Mouse (Mus musculus): ENCODE data around the gene Trim28. TPM values are rescaled to one million over a fixed set of nuclear protein-coding genes. Genes with fewer than 3 reads are reported as not detected.

Trim28 gene
- total and polyA plus RNA-seq, 3 experiments, result 104 to 1,160 (median 702) TPM

- H3K4me1 ChIP-seq (ENCODE audit: control insufficient read depth in 1 of 2, insufficient read depth in 2 of 2, low read length in 2 of 2), result no peaks in the 10 kb centered on the region
- H3K79me2 ChIP-seq (ENCODE audit: control insufficient read depth, insufficient read depth, low read length, poor library complexity), result no peaks in the 10 kb centered on the region
- H3K9ac ChIP-seq (ENCODE audit: control insufficient read depth, low read depth, low read length, poor library complexity, severe bottlenecking), result no peak overlapping the region
- H3K4me3 ChIP-seq (ENCODE audit: control insufficient read depth in 1 of 2, insufficient read depth in 1 of 2, low read depth in 2 of 2, low read length in 2 of 2), result no peak overlapping the region
- H3K27me3 ChIP-seq (ENCODE audit: control insufficient read depth in 1 of 2, insufficient read depth in 2 of 2, low read length in 2 of 2), result no peaks in the 10 kb centered on the region
- no peaks in the 10 kb centered on the region for H3K9me3 ChIP-seq (replicated peaks; ENCODE audit: insufficient read depth, low read length)
- no peak overlapping the region for H3K27ac ChIP-seq (ENCODE audit: control insufficient read depth, low read depth, low read length)
- DNase-seq (ENCODE audit: low read depth, low spot score), result no peak
- TF ChIP-seq ZC3H11A (IDR thresholded peaks at IDR 0.05; ENCODE audit: low read depth, low read length), result no peak
- no peak for TF ChIP-seq SMC3 (IDR thresholded peaks at IDR 0.05; ENCODE audit: low read depth, low read length)
- no peak for TF ChIP-seq HCFC1 (IDR thresholded peaks at IDR 0.05; ENCODE audit: low read depth, low read length)
- no peak for TF ChIP-seq EP300 (IDR thresholded peaks at IDR 0.05; ENCODE audit: low read depth in 1 of 2, low read length in 2 of 2)
- TF ChIP-seq BHLHE40 (IDR thresholded peaks at IDR 0.05; ENCODE audit: borderline replicate concordance, low read depth, low read length), result no peak
- no peaks in the 10 kb centered on the region for H3K36me3 ChIP-seq (ENCODE audit: control insufficient read depth in 1 of 2, insufficient read depth in 2 of 2, low read length in 2 of 2)
These were observed 5.8 kb upstream of the Trim28 start for GRCm38 (mm10) chr7:12993148-12993547.

- Histone ChIP-seq H3K4me3 (ENCODE audit: control insufficient read depth in 1 of 2, insufficient read depth in 1 of 2, low read depth in 2 of 2, low read length in 2 of 2) (no peak overlapping the region), H3K9ac (ENCODE audit: control insufficient read depth, low read depth, low read length, poor library complexity, severe bottlenecking) (no peak overlapping the region), H3K36me3 (ENCODE audit: control insufficient read depth in 1 of 2, insufficient read depth in 2 of 2, low read length in 2 of 2) (no peaks in the 10 kb centered on the region), H3K4me1 (ENCODE audit: control insufficient read depth in 1 of 2, insufficient read depth in 2 of 2, low read length in 2 of 2) (no peaks in the 10 kb centered on the region), H3K79me2 (ENCODE audit: control insufficient read depth, insufficient read depth, low read length, poor library complexity) (no peaks in the 10 kb centered on the region), H3K9me3 (replicated peaks; ENCODE audit: insufficient read depth, low read length) (no peaks in the 10 kb centered on the region), H3K27me3 (ENCODE audit: control insufficient read depth in 1 of 2, insufficient read depth in 2 of 2, low read length in 2 of 2) (no peaks in the 10 kb centered on the region), H3K27ac (ENCODE audit: control insufficient read depth, low read depth, low read length) (no peak overlapping the region)
- no peak for DNase-seq (ENCODE audit: low read depth, low spot score)
- TF ChIP-seq HCFC1 (IDR thresholded peaks at IDR 0.05; ENCODE audit: low read depth, low read length) (no peak), MXI1 (IDR thresholded peaks at IDR 0.05; ENCODE audit: low read depth, low read length) (no peak)
These were observed 3.1 kb upstream of the Trim28 start for GRCm38 (mm10) chr7:12995862-12996261.

DNA sequence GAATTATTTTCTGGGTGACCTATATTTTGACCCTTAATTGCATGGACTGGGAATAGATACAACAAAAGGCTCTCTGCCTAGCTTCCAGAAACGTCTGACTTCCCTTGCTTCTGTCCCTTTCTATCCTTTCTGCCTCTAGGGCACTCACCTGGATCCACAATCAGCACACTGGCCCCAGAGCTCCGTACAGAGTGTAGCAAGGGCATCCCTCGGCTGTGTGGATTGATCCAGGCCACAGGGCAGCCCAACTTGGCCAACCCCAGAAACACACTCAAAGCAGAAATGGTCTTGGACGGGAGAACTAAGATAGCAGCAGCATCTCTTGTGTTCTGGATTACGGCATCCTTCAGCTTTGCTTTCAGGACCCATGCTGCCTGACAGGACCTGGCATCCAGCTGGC lies 1.7 kb upstream of the Trim28 start:
- H3K4me3 ChIP-seq (ENCODE audit: control insufficient read depth in 1 of 2, insufficient read depth in 1 of 2, low read depth in 2 of 2, low read length in 2 of 2), result no peak overlapping the region
- H3K79me2 ChIP-seq (ENCODE audit: control insufficient read depth, insufficient read depth, low read length, poor library complexity), result no peaks in the 10 kb centered on the region
- no peaks in the 10 kb centered on the region for H3K4me1 ChIP-seq (ENCODE audit: control insufficient read depth in 1 of 2, insufficient read depth in 2 of 2, low read length in 2 of 2)
- DNase-seq (ENCODE audit: low read depth, low spot score), result no peak
- TF ChIP-seq MEF2A (IDR thresholded peaks at IDR 0.05; ENCODE audit: extremely low read depth, insufficient replicate concordance, low read depth, low read length, poor library complexity, severe bottlenecking), result no peak
- TF ChIP-seq CHD1 (IDR thresholded peaks at IDR 0.05; ENCODE audit: low read depth, low read length), result no peak
- TF ChIP-seq NELFE (IDR thresholded peaks at IDR 0.05; ENCODE audit: low read depth, low read length), result no peak
- TF ChIP-seq USF2 (IDR thresholded peaks at IDR 0.05; ENCODE audit: borderline replicate concordance in 1 of 2, insufficient read depth in 1 of 2, low read depth in 1 of 2, low read length in 2 of 2), result no peak
- no peaks in the 10 kb centered on the region for H3K36me3 ChIP-seq (ENCODE audit: control insufficient read depth in 1 of 2, insufficient read depth in 2 of 2, low read length in 2 of 2)
- no peak overlapping the region for H3K9ac ChIP-seq (ENCODE audit: control insufficient read depth, low read depth, low read length, poor library complexity, severe bottlenecking)
- no peak overlapping the region for H3K27ac ChIP-seq (ENCODE audit: control insufficient read depth, low read depth, low read length)
- H3K27me3 ChIP-seq (ENCODE audit: control insufficient read depth in 1 of 2, insufficient read depth in 2 of 2, low read length in 2 of 2), result no peaks in the 10 kb centered on the region
- H3K9me3 ChIP-seq (replicated peaks; ENCODE audit: insufficient read depth, low read length), result no peaks in the 10 kb centered on the region

Measured in MEL (cell line).